15 mouse cellular contexts compared by ENCODE assay signal in genomic region chr10:92081199-92081598, GRCm38 (mm10).
DNase-seq lines count a peak whose midpoint lies in the region; ATAC-seq and TF ChIP-seq lines count a peak whose summit lies in the region.
"Had no signal": no experiment of that assay in that cellular context is flagged by ENCODE, and none has a peak within 500 bp of the region (broad histone marks: within the 10 kb centered on the region; RNA-seq: fewer than 3 reads in every experiment).

No protein-coding gene starts in this region.

- no peak overlapping the region for H3K4me3 ChIP-seq in gastrocnemius, adult 2 months
- no peak overlapping the region for H3K4me3 ChIP-seq in embryonic facial prominence, embryonic 15.5 days (replicated peaks)
- H3K4me3 ChIP-seq in midbrain, embryonic 10.5 days: no peak overlapping the region
- H3K4me3 ChIP-seq in intestine, embryonic 16.5 days (ENCODE audit: low read length): no peak overlapping the region
- H3K4me3 ChIP-seq in limb, embryonic 10.5 days: no peak overlapping the region
- H3K4me3 ChIP-seq: liver, embryonic 12.5 days had no signal

- 0 out of 2 replicates have a peak, but pooled peaks have one; percentile 39 for ATAC-seq in embryonic facial prominence, embryonic 15.5 days (ENCODE audit: insufficient number of reproducible peaks, low FRiP score, low TSS enrichment, low read depth)
- no peak for ATAC-seq in intestine, embryonic 16.5 days
- ATAC-seq: liver, embryonic 12.5 days had no signal

- peak; percentile 22 for DNase-seq in gastrocnemius, postnatal 25 days
- no peak for DNase-seq in gastrocnemius, adult 2 months
- DNase-seq in midbrain, embryonic 10.5 days (ENCODE audit: low spot score): peak; percentile 48
- peak; percentile 42 for DNase-seq in skeletal muscle tissue, adult 2 months (ENCODE audit: low read depth, low spot score)
- no peak for DNase-seq in limb, embryonic 10.5 days (ENCODE audit: low spot score)
- DNase-seq: adrenal gland, postnatal 14 days; cerebellum, postnatal 14 days; heart, postnatal 14 days; kidney, adult 18-20 months; right cerebral cortex, adult 18-20 months; thymus, postnatal 4 days had no signal

- intact Hi-C loops in gastrocnemius, adult 2 months (cut with DNase I): no loop called here

- 55% methylated on average over 1 of the region's 1 CpGs for WGBS in embryonic facial prominence, embryonic 15.5 days
- WGBS in midbrain, embryonic 10.5 days: 12% methylated on average over 1 of the region's 1 CpGs
- 30% methylated on average over 1 of the region's 1 CpGs for WGBS in intestine, embryonic 16.5 days
- WGBS in limb, embryonic 10.5 days: 39% methylated on average over 1 of the region's 1 CpGs

- no peaks in the 10 kb centered on the region for H3K4me1 ChIP-seq in embryonic facial prominence, embryonic 15.5 days
- peaks cover 69% of the 10 kb centered on the region for H3K4me1 ChIP-seq in midbrain, embryonic 10.5 days
- H3K4me1 ChIP-seq in intestine, embryonic 16.5 days (ENCODE audit: control insufficient read depth, insufficient read depth, low read length): no peaks in the 10 kb centered on the region
- 0 out of 2 replicates have a peak, but pooled peaks cover 10% of the 10 kb centered on the region for H3K4me1 ChIP-seq in limb, embryonic 10.5 days
- H3K4me1 ChIP-seq: liver, embryonic 12.5 days had no signal

- no peaks in the 10 kb centered on the region for H3K27me3 ChIP-seq in embryonic facial prominence, embryonic 15.5 days
- peaks cover 60% of the 10 kb centered on the region for H3K27me3 ChIP-seq in midbrain, embryonic 10.5 days (ENCODE audit: low read depth, poor library complexity, severe bottlenecking)
- no peaks in the 10 kb centered on the region for H3K27me3 ChIP-seq in intestine, embryonic 16.5 days (replicated peaks; ENCODE audit: control insufficient read depth, insufficient read depth, low read length)
- H3K27me3 ChIP-seq in limb, embryonic 10.5 days (ENCODE audit: low read depth, poor library complexity, severe bottlenecking): no peaks in the 10 kb centered on the region
- H3K27me3 ChIP-seq: liver, embryonic 12.5 days had no signal

- no peak overlapping the region for H3K4me2 ChIP-seq in embryonic facial prominence, embryonic 15.5 days (replicated peaks)
- H3K4me2 ChIP-seq in intestine, embryonic 16.5 days (ENCODE audit: low read depth, low read length): no peak overlapping the region
- H3K4me2 ChIP-seq: liver, embryonic 12.5 days had no signal

- no peaks in the 10 kb centered on the region for H3K9me3 ChIP-seq in embryonic facial prominence, embryonic 15.5 days (replicated peaks)
- no peaks in the 10 kb centered on the region for H3K9me3 ChIP-seq in midbrain, embryonic 10.5 days (replicated peaks)
- H3K9me3 ChIP-seq in intestine, embryonic 16.5 days (ENCODE audit: control insufficient read depth, low read length): no peaks in the 10 kb centered on the region
- no peaks in the 10 kb centered on the region for H3K9me3 ChIP-seq in limb, embryonic 10.5 days (replicated peaks)
- H3K9me3 ChIP-seq: liver, embryonic 12.5 days had no signal

- no peak for TF ChIP-seq CTCF in gastrocnemius, adult 2 months (IDR thresholded peaks at IDR 0.05)

- no peak overlapping the region for H3K9ac ChIP-seq in embryonic facial prominence, embryonic 15.5 days
- H3K9ac ChIP-seq in intestine, embryonic 16.5 days (ENCODE audit: low read depth, low read length): no peak overlapping the region
- H3K9ac ChIP-seq: liver, embryonic 12.5 days had no signal

- H3K36me3 ChIP-seq in embryonic facial prominence, embryonic 15.5 days: no peaks in the 10 kb centered on the region
- peaks cover 47% of the 10 kb centered on the region for H3K36me3 ChIP-seq in midbrain, embryonic 10.5 days
- H3K36me3 ChIP-seq in intestine, embryonic 16.5 days (ENCODE audit: control insufficient read depth, insufficient read depth, low read length): no peaks in the 10 kb centered on the region
- no peaks in the 10 kb centered on the region for H3K36me3 ChIP-seq in limb, embryonic 10.5 days
- H3K36me3 ChIP-seq: liver, embryonic 12.5 days had no signal

- no peak overlapping the region for H3K27ac ChIP-seq in gastrocnemius, adult 2 months
- no peak overlapping the region for H3K27ac ChIP-seq in embryonic facial prominence, embryonic 15.5 days (replicated peaks)
- peak overlapping the region; percentile 81 for H3K27ac ChIP-seq in midbrain, embryonic 10.5 days (replicated peaks)
- H3K27ac ChIP-seq in intestine, embryonic 16.5 days (ENCODE audit: low read length): no peak overlapping the region
- H3K27ac ChIP-seq in limb, embryonic 10.5 days: no peak overlapping the region
- H3K27ac ChIP-seq: liver, embryonic 12.5 days; stomach, postnatal 0 days had no signal

Comparison
In these comparisons a context has a peak if more than half of its experiments do, and no peak if none do; other contexts are left out.
1. DNase-seq: peak in gastrocnemius, postnatal 25 days (single experiment), midbrain, embryonic 10.5 days (single experiment) and skeletal muscle tissue, adult 2 months (single experiment); none in gastrocnemius, adult 2 months (single experiment) and limb, embryonic 10.5 days (single experiment).